Mouse (Mus musculus) heart, postnatal 14 days (tissue): ENCODE data around the gene Ubxn4. TPM values are rescaled to one million over a fixed set of nuclear protein-coding genes. Genes with fewer than 3 reads are reported as not detected.
"Not testable (repeated sequence)": the region's sequence is repeated elsewhere in the genome, so short reads cannot be mapped to it uniquely, and the experiment has no call there.

ENCODE experiments used
- DNase-seq, 2 experiments: peaks; one replicate each; pipeline ENCODE4 v3.0.0; 2021 to 2022
- intact Hi-C: fragments of 180-260 bp; cut with DNase I; formaldehyde crosslinking; loops from one replicate; pipeline ENCODE4 v1.15.1; 2025
- microRNA-seq, 2 experiments: library from miRNA; unstranded; fragments of <30 nt; microRNA quantifications; one replicate each; pipeline ENCODE4 v1.2.0; 2021 to 2022
- total RNA-seq, 2 experiments: library from RNA; stranded (reverse); gene quantifications; 2 replicates each; pipeline ENCODE4 v1.2.3; 2021

Ubxn4 gene
- total RNA-seq, 2 experiments from 2014 or later, result 37.8 to 41.5 TPM

- DNase-seq, result no peak
- intact Hi-C loops, result no loop called here
Measured at GRCm38 (mm10) chr1:128295717-128296528, 52.2 kb downstream of the Ubxn4 start.

GRCm38 (mm10) chr1:128303900-128304299, 60.1 kb downstream of the Ubxn4 start:
- no peak for DNase-seq
- intact Hi-C loops, result no loop called here

- DNase-seq, result no peak
- intact Hi-C loops, result no loop called here
Measured at GRCm38 (mm10) chr1:128309043-128309442, 65.3 kb downstream of the Ubxn4 start.

GRCm38 (mm10) chr1:128314665-128315064, 70.9 kb downstream of the Ubxn4 start:
- DNase-seq, result no peak
- intact Hi-C loops, result no loop called here

GRCm38 (mm10) chr1:128319266-128319665, 75.5 kb downstream of the Ubxn4 start:
- intact Hi-C loops, DNase-seq: not testable (repeated sequence)

GRCm38 (mm10) chr1:128323026-128323643, 79.4 kb downstream of the Ubxn4 start:
- intact Hi-C loops, result no loop called here
- no peak for DNase-seq

- intact Hi-C loops, result no loop called here
- no peak for DNase-seq
Measured at GRCm38 (mm10) chr1:128324776-128325175, 81.0 kb downstream of the Ubxn4 start.

GRCm38 (mm10) chr1:128327165-128327564, 83.4 kb downstream of the Ubxn4 start:
- intact Hi-C loops, result no loop called here
- no peak for DNase-seq

- no peak for DNase-seq
- intact Hi-C loops, result no loop called here
Measured at GRCm38 (mm10) chr1:128328218-128328617, 84.5 kb downstream of the Ubxn4 start, which contains the start of gene Lct. Gene Lct, minus strand, starts transcription at chr1:128328318.

Small RNA genes lying within 50 kb of the gene (microRNA-seq; reads per million reads assigned to microRNA genes)
- 329 to 8,849 reads per million in 2 experiments for gene Mir128-1

Other genes starting within 250 kb of the Ubxn4 start
- 1 to 10 TPM; 4.9 to 5.3 TPM for gene Zranb3, start 140.9 kb upstream of the Ubxn4 start, total RNA-seq
- 10 to 100 TPM; 57.5 to 57.6 TPM for gene R3hdm1, start 140.7 kb upstream of the Ubxn4 start, total RNA-seq
- under 1 TPM in 1 of 2 experiments, not detected in 1; 0.05 TPM for gene Lct, start 84.4 kb downstream of the Ubxn4 start, total RNA-seq
- gene Mcm6, start 115.7 kb downstream of the Ubxn4 start, total RNA-seq, result 10 to 100 TPM in 1 of 2 experiments, 1 to 10 TPM in 1; 9.3 to 14.8 TPM
- gene Dars, start 173.4 kb downstream of the Ubxn4 start, total RNA-seq, result 10 to 100 TPM; 53.1 to 56.4 TPM